Mouse (Mus musculus) CD4-positive helper T cell, adult 2 months (primary cell): ENCODE data around the gene Fam196b.

Experiments
- DNase-seq: peaks from one replicate; pipeline ENCODE4 v3.0.0-alpha.2; 2012; ENCODE audit warnings: low read depth, missing footprints, low spot score

The Fam196b gene

GRCm38 (mm10) chr11:34332344-34333031 lies 17.9 kb downstream of the Fam196b start:
- no peak for DNase-seq

- peak; percentile 15 for DNase-seq
These were observed 23.3 kb downstream of the Fam196b start for GRCm38 (mm10) chr11:34337907-34338306.

DNA sequence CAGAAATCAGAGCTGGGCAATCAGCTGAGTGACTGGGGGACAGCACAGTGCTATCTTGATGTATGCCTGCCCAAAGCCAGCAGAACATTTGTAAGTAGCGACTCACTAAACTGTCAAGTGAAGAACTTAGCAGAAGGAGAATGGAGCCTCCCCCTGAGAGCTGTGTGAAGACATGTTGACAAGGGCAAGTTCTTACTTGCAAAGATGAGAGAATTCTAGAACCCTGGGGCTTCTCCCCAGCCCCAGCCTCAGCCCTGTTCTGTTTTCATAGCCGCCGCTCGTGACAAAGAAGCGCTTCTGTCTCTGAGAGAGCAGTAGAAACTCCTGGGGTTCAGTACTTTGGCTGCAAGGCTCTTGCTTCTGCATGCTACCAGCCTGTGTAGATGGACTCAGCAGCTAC lies 25.1 kb downstream of the Fam196b start:
- DNase-seq = no peak

DNA sequence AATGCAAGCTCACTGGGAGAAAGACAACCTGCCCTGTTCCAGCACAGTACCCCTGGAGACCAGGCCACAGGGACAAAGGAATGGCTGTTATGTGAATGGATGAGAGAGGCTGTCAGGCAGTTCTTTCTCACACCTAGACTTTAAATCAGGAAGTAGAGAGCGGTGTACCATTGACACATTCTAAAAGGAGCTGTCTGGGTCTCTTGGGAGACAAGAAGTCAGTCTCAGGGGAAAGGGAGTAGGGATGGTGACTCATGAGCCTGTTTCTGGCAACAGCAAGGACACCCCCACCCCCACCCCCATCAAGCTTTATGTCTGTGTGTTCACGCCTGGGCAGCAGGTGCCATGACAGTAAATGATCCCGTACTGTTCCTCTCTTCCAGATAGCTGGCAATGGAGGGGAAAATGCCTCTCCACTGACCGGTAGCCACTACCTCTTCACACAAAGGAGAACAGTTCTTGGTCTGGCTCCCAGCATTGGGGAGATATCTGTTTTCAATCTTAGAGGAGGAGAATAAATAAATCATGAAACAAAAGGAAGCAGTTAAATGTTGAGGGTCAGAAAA lies 29.2 kb downstream of the Fam196b start:
- DNase-seq = no peak

- DNase-seq = no peak
These were observed 29.7 kb downstream of the Fam196b start for GRCm38 (mm10) chr11:34344310-34344709.

DNA sequence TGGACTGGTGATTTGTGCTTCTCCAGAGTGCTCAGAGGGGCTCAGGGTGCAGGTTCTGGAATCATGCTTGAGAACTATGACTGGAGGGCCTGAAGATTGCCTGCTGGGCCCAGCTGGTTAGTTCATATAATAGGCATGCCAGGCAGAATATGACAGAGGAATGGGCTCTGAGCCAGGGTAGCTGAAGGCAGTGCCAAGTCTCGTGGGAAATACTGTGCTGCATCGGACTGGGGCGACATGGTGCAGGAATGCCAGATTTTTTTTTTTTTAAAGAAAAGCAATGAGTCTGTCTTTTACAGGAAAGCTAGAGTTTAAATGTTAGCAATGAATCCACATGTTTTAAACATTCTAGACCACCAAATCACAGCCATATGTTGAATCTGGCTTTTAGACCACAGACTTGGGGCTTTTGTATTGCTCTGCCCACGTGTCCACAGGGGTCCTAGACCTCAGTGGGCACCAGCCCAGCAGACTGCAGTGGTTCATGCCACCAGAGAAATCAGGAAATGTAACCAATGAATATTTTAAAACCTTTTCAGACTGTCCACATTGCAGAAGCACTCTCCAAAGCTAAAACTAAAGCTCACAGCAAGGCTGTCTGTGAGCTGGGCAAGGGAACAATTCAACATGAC lies 33.8 kb downstream of the Fam196b start:
- no peak for DNase-seq

DNA sequence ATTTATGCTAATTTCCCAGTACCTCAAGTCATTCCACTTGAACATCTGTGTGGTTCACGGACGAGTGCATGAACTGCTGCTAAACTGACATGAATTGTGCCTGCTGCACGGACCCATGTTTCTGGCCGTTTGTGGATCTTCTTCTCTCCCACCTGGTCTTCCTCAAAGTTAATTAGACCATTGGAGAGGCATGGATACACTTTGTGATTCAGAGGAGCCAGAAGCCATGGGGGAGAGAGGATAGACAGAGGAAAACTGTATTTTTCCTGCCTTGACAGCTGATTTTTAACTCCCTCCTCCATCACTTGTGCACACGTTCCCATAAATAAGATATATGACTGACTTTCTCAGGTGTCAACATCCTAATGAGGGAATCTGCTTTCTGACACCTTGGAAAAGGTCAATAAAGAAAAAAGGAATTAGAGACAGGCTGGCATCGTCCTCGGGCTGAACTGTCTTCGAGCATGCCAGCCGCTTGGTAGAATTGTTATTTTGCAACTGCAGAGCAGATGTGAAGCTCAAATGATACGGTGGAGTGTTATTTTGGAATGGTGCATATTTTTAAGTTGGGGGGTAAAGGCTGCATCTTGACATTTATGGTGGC lies 34.9 kb downstream of the Fam196b start:
- DNase-seq = no peak

DNA sequence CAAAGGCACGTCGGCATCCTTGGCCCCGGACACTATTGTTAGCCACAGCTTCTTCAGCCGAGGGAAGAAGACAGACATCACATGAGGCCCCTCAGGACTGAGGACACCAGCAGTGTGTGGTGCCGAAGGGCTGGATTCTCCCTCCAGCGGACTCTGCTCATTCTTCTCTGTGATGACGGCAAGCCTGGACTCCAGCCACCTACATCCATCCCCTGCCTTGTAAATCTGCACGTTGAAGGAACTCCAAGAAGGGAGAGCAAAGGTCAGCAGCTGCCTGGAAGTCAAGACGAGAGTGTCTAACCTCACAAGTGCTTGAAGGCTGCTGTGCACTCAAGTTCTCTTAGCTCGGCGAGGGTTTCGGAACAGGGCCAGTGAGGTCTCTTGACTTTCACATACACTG lies 40.8 kb downstream of the Fam196b start:
- DNase-seq = no peak

DNA sequence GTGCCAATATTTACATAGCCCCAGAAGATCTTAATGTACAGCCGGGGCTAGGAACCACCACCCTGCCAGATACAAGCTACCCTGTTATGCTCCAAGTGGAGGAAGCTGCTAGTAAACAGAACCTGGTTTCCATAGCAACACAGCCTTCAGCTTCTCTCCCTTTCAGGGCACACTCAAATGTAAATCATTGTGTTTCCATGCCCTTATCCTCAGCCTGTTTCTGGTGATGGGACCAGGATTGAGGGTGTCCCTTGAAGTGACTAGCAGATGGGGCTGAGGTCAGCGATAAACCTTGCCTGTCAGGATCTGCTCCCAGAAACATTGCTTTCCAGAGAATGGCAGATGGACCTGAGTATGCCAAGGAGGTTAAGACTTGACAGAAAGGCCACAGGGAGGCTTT lies 41.5 kb downstream of the Fam196b start:
- no peak for DNase-seq

GRCm38 (mm10) chr11:34372224-34372623 lies 57.6 kb downstream of the Fam196b start:
- no peak for DNase-seq

DNA sequence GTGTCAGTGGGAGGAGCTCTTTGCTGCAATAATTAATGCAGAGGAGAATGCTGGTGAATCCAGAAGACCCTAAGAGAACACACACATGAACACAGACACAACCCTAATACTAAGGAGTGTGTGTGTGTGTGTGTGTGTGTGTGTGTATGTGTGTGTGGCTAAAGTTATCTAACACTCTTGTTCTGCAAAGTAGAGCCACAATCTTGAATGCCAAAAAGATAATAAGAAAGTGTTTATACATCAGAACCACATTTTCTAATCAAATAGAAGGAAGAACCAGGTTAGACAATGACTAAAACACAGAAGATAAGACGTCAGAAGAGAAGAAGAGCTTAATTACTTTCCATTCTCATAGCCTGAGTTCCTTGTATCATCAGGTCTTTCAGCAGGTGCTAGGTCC lies 60.9 kb downstream of the Fam196b start:
- DNase-seq = no peak

DNA sequence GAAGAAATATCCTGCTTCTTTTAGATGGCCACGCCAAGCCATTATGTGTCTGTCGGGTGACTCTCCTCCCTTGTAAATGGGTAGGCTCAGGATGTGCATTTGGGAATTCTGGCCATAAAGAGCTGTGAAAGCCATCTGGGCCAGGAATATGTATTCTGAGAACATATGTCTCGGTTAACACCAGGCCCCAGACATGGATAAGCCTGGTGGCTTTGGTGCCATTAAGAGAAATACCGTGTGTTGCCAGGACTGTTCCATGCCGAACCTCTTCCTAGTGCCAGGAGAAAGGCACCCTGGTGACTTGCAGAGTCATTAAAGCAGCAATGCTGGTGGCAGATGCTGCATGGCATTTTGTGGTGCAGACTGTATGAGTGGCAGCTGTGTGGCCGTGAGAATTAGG lies 63.0 kb downstream of the Fam196b start:
- no peak for DNase-seq

- no peak for DNase-seq
These were observed 68.9 kb downstream of the Fam196b start for GRCm38 (mm10) chr11:34383501-34383900.

DNA sequence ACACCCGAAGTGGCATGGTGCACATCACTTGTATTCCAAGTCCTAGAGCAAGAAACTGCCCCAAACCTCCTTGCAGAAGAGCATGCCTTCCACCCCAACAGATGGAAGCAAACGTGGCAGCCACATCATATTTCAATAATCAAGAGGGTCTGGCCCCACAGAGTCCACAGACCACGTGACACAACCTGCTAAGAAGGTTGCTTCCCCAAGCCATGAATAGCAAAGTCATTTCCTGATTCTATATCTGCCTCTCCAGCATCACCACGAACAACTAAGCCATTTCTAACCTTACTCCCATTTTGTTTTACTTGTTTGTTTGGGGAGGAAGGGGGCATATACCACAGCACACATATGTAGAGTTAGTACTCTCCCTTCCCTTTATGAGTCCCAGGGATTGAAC lies 69.6 kb downstream of the Fam196b start:
- DNase-seq = no peak

DNA sequence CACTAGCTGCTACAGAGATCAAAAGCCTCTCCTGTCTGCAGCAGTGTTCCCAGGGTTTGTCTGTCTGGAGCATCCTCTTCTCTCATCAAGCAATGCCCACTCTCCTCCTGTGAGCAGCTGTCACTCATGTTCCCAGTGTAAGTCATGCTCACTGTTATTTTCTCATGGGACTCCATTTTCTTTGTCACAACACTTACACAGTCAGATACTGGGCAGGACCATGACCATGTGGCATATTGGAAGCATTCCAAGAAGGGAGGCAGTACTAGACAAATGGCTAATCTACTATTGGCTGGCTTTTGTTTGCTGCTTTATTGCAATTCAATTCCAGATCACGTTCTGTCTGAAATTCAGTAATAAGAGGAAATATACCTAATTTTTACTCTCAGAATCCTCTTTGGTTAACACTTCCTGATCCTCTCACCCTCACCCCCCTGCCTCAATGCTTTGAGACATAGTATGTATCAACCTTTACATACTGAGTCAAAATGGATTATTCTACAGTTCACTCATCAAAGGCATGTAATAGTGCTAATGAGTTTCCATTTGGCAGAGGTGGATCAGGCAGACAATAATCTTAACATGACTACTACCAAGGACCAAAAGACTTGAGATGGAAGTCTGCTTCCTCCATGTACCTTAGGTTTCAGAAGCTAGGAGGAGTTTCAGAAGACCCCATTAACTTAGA lies 70.5 kb downstream of the Fam196b start:
- no peak for DNase-seq

GRCm38 (mm10) chr11:34389261-34390116 lies 74.9 kb downstream of the Fam196b start:
- no peak for DNase-seq

GRCm38 (mm10) chr11:34392105-34392504 lies 77.5 kb downstream of the Fam196b start:
- DNase-seq = no peak

GRCm38 (mm10) chr11:34395802-34396201 lies 81.2 kb downstream of the Fam196b start:
- DNase-seq = no peak

- DNase-seq = no peak
These were observed 83.0 kb downstream of the Fam196b start for GRCm38 (mm10) chr11:34397661-34398060.

DNA sequence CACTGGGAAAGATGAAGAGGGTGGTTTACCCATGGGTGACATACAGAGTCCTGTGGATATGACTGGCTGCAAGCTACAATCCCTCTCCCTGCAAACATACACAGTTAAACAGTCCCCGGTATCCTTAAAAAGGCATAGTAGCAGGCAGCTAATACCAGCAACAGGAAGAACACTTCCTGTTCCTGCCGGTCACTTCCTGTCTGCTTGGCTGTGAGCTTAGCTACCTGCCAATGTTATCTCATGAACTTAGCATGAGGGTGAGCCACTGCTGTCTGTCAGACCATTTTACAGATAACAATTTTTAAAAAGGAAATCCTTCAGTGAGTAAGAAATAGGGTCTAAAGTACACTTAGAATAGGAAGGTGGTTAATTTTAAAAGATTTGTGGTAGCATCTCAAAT lies 83.9 kb downstream of the Fam196b start:
- DNase-seq = peak; percentile 22

DNA sequence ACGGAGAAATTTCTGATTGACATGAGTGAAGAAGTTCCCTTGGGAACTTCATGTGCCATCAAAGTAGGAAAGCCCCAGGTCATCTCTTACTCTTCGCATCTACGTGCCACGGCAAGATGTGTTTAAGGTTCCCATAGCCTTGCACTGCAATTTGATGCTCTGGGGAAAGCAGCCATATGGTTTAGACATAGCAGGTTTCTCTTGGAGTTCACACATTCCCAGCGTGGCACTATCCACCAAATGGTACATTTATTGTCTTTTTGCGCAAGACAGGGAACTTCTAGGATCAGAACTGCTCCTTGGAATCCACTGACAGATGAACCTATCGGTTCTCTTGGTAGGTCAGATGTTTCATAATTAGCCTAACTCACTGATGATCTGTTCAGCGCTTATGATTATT lies 86.7 kb downstream of the Fam196b start:
- DNase-seq = no peak
